Mouse (Mus musculus): ENCODE data around the gene Pbld2. TPM values are rescaled to one million over a fixed set of nuclear protein-coding genes. Genes with fewer than 3 reads are reported as not detected.
A peak's percentile ranks its signal among the peaks of the same experiment; 100 is the strongest.

Gene Pbld2
- total RNA-seq, 2 experiments from 2014 or later, result 1.2 to 1.6 TPM

DNA sequence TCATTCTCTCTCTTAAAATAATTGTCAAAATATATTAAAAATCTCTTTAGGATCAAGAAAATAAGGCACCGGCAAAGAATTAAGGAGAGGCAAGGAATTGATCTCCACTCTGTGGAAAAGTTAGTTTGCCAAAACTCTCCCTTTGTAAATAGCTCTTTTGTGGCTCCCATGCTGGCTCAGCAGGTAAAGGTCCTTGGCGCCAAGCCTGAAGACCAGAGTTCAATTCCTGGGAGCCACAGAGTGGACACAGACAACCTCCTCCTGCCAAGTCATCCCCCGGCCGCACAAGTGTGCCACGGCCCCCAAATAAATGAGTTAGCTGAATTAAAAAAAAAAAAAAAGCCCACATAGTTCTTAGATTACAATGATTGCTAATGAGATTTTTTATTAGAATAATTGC, 38.6 kb downstream of the Pbld2 start:
- no peak for DNase-seq

- DNase-seq, result no peak
These were observed 39.2 kb downstream of the Pbld2 start for GRCm38 (mm10) chr10:63063365-63063764.

GRCm38 (mm10) chr10:63064516-63064915, 40.4 kb downstream of the Pbld2 start:
- DNase-seq, result no peak

GRCm38 (mm10) chr10:63065561-63065960, 41.4 kb downstream of the Pbld2 start:
- DNase-seq, result no peak

DNA sequence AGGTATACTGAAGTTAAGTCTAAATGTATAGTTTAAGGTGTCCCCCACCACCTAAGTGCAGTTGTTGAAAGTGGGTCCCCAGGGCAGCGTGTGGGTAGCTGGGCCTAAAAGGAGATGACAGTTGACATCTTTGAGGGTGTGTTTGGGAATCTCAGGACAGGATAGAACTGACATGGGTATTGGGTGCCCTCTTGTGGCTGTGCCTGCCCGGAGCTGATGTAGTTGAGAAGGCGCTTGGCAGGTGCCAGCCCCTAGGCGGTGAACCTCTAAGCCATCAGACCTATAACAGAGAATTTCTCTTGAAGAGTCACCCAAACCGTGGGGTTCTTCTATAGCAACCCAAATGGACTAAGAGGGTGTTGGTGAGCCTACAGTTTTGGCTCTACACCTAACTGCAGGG, 41.9 kb downstream of the Pbld2 start:
- DNase-seq, result peak; percentile 70

- no peak for DNase-seq
These were observed 62.2 kb downstream of the Pbld2 start for GRCm38 (mm10) chr10:63086304-63086703.

DNA sequence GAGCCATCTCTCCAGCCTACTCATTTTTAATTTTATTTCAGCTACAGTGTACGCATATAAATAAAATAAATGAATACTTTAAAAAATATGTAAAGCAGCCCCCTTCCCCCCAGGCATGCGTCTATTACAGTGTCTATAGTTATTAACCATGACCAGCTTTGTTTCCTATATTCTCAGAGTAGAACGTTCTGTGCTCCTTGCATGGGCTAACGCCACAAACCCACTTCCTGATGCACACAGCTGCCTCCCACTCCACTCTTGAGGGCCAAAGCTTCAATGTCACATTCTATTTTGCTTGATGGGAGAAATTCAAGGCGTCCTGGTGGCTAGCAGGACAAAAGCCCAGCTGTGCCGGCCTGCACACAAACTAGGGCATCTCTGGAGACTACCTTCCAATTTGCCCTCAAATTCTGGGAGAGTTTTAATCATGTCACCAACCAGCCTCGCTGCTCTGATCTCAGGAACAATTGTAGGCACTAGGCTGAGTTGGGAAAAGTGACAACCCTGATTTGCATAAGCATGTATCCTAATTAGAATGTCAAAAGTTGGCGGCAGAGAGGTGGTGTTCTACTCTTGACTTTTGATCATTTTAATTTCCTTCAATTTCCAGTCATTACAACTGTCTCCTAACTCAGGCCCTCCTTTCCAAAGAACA, 65.1 kb downstream of the Pbld2 start:
- no peak for DNase-seq

DNA sequence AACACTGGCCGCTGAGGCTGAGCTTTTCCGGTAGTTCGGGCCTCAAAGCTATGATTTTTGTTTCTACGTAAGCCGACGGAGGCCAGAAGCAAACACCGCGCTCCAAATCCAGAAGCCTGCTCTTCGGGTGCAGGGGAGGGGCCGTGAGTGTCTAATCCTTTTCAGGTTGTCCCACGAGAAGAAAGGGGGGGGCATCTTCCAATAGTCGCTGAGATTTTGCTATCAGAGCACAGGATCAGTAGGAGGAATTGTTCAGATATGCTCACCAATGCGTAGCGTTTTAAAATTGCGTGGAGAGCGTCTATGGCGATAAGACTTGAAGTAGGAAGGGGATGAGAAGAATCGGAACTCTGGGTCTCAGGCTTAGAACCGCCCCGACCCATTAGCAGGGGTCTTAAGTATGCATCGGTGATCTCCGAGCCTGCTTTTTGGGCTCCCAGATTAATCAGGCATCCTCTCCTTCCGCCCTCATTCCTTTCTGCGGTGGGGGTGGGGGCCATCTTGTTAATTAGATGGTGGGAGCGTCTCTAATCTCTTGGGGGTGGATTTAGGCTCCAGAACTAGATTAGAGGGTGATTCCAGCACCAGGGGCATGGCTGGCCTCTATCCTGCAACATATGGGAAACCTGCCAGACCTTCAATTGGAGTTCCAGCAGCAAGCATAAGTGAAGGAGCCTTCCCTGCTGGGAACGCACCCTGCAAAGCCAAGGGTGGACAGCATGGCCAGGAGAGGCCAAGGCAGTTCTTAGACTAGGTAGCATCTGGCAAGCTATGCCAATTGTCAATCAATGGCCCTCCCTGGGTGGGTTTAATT, 65.8 kb downstream of the Pbld2 start:
- no peak for DNase-seq

DNA sequence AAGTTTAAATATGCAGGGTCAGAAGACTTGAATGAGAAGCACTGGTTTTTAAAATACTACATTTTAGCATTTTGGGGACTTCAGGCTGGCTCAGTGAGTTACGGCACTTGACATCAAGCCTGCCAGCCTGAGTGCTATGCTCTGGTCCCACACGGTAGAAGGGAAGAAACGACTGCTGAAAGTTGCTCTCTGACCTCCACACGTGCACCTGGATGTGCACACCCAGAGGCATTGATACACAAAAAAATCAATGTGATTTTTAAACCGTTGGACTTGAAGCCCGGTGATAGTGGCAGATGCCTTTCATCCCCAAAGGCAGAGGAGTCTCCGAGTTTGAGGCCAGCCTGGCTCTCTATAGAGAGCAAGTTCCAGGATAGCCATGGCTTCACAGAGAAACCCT, 67.8 kb downstream of the Pbld2 start:
- no peak for DNase-seq

DNA sequence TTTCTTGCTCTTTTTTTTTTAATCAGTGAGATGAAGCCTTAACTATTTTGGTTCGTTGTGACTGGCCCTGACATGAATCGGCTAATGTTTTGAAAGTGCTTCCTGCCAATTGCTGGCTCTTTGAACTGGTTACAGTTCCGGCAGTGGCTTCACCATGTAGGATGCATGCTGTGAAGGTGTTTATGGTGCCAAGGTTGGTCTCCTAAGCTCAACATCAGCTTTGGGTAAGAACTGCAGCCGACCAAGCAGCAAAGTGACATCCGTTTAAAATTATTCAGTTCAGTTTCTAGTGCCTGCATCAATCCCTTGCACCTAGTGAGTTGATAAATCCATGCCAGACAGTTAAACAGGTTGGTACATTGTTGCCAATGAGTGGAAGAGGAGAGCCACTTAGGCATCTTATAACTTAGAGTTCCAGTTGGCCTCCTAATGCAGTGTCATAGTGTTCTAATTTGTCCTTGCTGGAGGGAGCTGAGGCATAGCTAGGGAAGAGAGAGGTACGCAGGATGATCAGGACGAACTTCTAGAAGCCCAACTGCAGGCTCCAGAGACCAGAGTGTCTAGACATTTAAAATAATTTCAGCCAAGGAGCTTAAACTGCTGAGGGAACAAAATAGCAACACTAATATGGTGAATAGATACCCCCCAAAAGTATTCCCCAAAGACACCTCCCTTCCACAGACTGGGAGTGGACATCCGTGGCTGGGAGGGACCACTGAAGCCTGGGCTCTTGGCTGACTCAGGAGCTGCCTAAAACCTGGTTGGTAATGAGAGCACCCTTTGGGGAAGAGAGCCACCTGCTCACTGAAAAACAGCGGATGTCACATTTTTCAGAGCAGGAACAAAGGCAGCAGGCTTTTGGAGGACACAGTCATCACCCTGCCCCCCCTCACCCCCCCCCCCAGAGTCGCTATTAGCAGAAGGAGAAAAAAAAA, 68.8 kb downstream of the Pbld2 start:
- no peak for DNase-seq

DNA sequence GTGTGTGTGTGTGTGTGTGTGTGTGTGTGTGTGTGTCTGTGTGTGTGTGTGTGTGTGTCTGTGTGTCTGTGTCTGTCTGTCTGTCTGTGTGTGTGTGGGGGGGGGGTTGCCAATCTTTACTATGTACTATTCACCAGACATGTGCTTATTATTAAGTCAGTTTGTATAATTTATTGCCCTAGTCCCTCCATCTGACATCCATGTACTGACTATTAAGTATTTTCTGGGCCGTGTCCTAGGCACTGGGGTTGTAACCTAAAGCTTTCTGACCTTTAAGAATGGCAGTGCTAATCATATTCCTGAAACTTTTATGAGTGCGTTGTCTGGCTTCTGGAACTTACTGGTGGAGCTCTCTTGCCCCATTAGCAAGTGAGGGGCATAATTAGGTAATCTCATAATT, 72.6 kb downstream of the Pbld2 start:
- DNase-seq, result no peak

DNA sequence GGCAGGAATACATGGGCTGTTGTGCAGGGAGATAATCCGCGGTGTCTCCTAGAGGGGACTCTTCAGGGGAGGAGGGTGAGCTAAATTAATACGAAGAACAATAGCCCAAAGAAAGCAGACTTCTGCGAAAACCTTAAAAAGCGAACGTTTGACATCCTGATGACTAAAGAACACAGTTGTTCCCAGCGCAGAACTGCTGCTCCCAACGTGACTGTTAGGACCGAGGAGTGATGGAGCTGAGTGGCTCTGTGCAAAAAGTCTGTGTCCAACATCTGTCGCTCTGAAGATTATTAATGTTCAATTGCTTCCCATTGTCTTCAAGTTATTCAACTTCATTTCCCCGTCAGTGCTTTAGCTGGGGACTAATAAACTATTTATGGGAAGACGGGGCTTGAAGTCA, 74.1 kb downstream of the Pbld2 start:
- no peak for DNase-seq

DNA sequence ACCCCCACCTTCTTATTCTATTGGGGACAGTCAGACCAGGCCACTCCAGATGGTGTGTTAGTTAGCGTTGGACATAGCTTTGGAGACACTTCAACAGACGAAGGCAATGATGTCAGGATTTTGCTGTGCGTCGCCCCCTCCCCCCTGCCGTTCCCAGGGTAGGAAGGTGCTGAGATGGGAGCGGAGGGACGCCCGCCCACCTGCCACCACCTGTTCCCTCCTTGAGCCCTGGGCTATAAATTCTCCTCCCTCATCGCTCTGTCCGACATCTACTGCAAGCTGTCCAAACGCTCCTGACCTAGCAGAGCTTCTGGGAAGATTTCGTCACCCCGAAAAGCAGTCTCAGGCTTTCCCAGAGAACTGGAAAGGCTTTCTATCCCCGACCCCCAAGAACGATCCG, 75.4 kb downstream of the Pbld2 start, which contains the start of gene Atoh7:
TSS of gene Atoh7 (plus strand) at position 131 of the 400 bp plus-strand sequence.
- DNase-seq, result no peak

DNA sequence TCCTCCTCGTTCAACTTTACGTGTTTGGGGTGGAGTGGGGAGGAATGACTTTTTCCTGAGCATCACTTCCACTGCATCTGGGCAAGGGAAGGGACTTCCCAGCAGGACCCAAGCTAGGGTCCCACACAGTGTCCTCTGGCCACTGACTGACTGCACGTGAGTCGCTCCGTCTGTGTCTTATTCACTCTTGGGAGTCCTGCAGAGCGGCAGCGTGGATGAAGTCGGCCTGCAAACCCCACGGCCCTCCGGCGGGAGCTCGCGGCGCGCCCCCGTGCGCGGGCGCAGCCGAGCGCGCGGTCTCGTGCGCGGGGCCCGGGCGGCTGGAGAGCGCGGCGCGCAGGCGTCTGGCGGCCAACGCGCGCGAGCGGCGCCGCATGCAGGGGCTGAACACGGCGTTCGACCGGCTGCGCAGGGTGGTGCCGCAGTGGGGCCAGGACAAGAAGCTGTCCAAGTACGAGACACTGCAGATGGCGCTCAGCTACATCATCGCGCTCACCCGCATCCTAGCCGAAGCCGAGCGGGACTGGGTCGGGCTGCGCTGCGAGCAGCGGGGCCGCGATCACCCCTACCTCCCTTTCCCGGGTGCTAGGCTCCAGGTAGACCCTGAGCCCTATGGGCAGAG, 75.9 kb downstream of the Pbld2 start:
- peak; percentile 55 for DNase-seq

GRCm38 (mm10) chr10:63100657-63101056, 76.5 kb downstream of the Pbld2 start:
- DNase-seq, result no peak

Other genes starting within 250 kb of the Pbld2 start
- 10 to 100 TPM; 38.6 to 52.3 TPM for gene Ccar1, start 232.0 kb upstream of the Pbld2 start, total RNA-seq (2021)
- 10 to 100 TPM; 15.3 to 26.2 TPM for gene Tet1, start 115.3 kb upstream of the Pbld2 start, total RNA-seq (2021)
- 10 to 100 TPM; 19.8 to 22.0 TPM for gene Slc25a16, start 103.7 kb upstream of the Pbld2 start, total RNA-seq (2021)
- 1 to 10 TPM; 1.9 to 3.4 TPM for gene Dna2, start 77.3 kb upstream of the Pbld2 start, total RNA-seq (2021)
- 10 to 100 TPM; 12.2 to 12.3 TPM for gene Rufy2, start 44.1 kb upstream of the Pbld2 start, total RNA-seq (2021)
- 10 to 100 TPM; 15.9 to 24.0 TPM for gene Hnrnph3, start 98 bp upstream of the Pbld2 start, total RNA-seq (2021)
- gene Pbld1, start 35.8 kb downstream of the Pbld2 start, total RNA-seq (2021), result under 1 TPM; 0.56 to 0.75 TPM
- gene Atoh7, start 75.3 kb downstream of the Pbld2 start, total RNA-seq (2021), result under 1 TPM; 0.14 to 0.32 TPM
- gene Mypn, start 179.6 kb downstream of the Pbld2 start, total RNA-seq (2021), result 100 to 1,000 TPM; 230 to 232 TPM
- gene Herc4, start 219.5 kb downstream of the Pbld2 start, total RNA-seq (2021), result 10 to 100 TPM; 22.6 to 32.1 TPM